Mouse (Mus musculus): ENCODE results near the gene Mapt. TPM values are rescaled to one million over a fixed set of nuclear protein-coding genes. Genes with fewer than 3 reads are reported as not detected.
A peak's percentile ranks its signal among the peaks of the same experiment; 100 is the strongest.
"Not testable (repeated sequence)": the region's sequence is repeated elsewhere in the genome, so short reads cannot be mapped to it uniquely, and the experiment has no call there.

The Mapt gene
- total and polyA plus RNA-seq, 3 experiments = 30.1 to 91.6 (median 77.9) TPM

- no peaks in the 10 kb centered on the region for H3K36me3 ChIP-seq (ENCODE audit: control insufficient read depth, insufficient read depth, low read length)
- no peak overlapping the region for H3K4me3 ChIP-seq
- no peaks in the 10 kb centered on the region for H3K79me2 ChIP-seq (replicated peaks; ENCODE audit: control insufficient read depth, insufficient read depth, low read length)
- no peak overlapping the region for H3K9ac ChIP-seq (ENCODE audit: low read depth, low read length)
- intact Hi-C loops (cut with DNase I) = loop anchor here (1.0 to 10.0 kb wide), 2 partner anchors 13 to 200 kb away; no protein-coding TSS in a partner anchor
- 52% methylated on average over 6 of the region's 6 CpGs for WGBS
- TF ChIP-seq POLR2A (IDR thresholded peaks at IDR 0.05; ENCODE audit: insufficient read depth, low read depth, low read length) = no peak
- TF ChIP-seq EP300 (IDR thresholded peaks at IDR 0.05; ENCODE audit: insufficient read depth, low read depth, low read length) = no peak
- TF ChIP-seq CTCF (IDR thresholded peaks at IDR 0.05) = no peak
- H3K27me3 ChIP-seq (ENCODE audit: control insufficient read depth, insufficient read depth, low read length) = peaks cover 4% of the 10 kb centered on the region; the same call in 1 of the 2 replicates
- no peak overlapping the region for H3K27ac ChIP-seq
- H3K4me1 ChIP-seq (ENCODE audit: control insufficient read depth, insufficient read depth, low read length) = peaks cover 7% of the 10 kb centered on the region; the same call in 1 of the 2 replicates
- DNase-seq = no peak
Measured at GRCm38 (mm10) chr11:104234680-104235079, 3.5 kb downstream of the Mapt start.

DNA sequence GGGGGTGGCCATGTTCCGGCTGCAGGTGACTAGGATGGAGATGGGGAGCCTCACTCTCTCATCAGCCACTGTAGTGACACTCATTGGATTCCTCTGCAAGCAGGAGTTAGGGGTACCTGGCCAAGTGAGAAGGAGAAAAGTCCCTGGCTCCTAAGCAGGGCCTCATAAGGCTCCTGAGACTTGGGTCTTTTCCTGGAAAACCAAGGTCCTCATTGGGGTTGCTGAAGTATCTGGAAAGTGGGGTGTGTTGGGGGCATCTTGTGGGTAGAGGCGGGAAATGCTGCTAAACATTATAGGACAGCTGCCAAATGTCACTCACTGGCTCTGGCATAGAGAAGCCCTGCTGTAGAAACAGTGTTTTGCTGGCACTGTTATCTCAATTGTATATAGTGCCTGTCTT, 4.7 kb downstream of the Mapt start:
- H3K9ac ChIP-seq (ENCODE audit: low read depth, low read length) = no peak overlapping the region
- H3K36me3 ChIP-seq (ENCODE audit: control insufficient read depth, insufficient read depth, low read length) = no peaks in the 10 kb centered on the region
- TF ChIP-seq POLR2A (IDR thresholded peaks at IDR 0.05; ENCODE audit: insufficient read depth, low read depth, low read length) = no peak
- TF ChIP-seq CTCF (IDR thresholded peaks at IDR 0.05) = no peak
- no peak for TF ChIP-seq EP300 (IDR thresholded peaks at IDR 0.05; ENCODE audit: insufficient read depth, low read depth, low read length)
- DNase-seq = no peak
- H3K4me3 ChIP-seq = no peak overlapping the region
- H3K27me3 ChIP-seq (ENCODE audit: control insufficient read depth, insufficient read depth, low read length) = peaks cover 4% of the 10 kb centered on the region; the same call in 1 of the 2 replicates
- no peaks in the 10 kb centered on the region for H3K79me2 ChIP-seq (replicated peaks; ENCODE audit: control insufficient read depth, insufficient read depth, low read length)
- intact Hi-C loops (cut with DNase I) = loop anchor here (10.0 kb wide), 1 partner anchor 199 kb away; no protein-coding TSS in a partner anchor
- WGBS = 81% methylated on average over 2 of the region's 2 CpGs
- no peak overlapping the region for H3K27ac ChIP-seq
- peaks cover 7% of the 10 kb centered on the region; the same call in 1 of the 2 replicates for H3K4me1 ChIP-seq (ENCODE audit: control insufficient read depth, insufficient read depth, low read length)

GRCm38 (mm10) chr11:104237226-104237625, 6.0 kb downstream of the Mapt start:
- Histone ChIP-seq H3K27ac (peak overlapping the region; percentile 74), H3K27me3 (ENCODE audit: control insufficient read depth, insufficient read depth, low read length) (peaks cover 3% of the 10 kb centered on the region; the same call in 1 of the 2 replicates)
- WGBS = 53% methylated on average over 7 of the region's 7 CpGs

GRCm38 (mm10) chr11:104237958-104238747, 7.0 kb downstream of the Mapt start:
- peak overlapping the region; percentile 74 for H3K27ac ChIP-seq
- WGBS = 34% methylated on average over 13 of the region's 13 CpGs
- no peak overlapping the region for H3K4me3 ChIP-seq
- H3K4me1 ChIP-seq (ENCODE audit: control insufficient read depth, insufficient read depth, low read length) = peaks cover 5% of the 10 kb centered on the region; the same call in 1 of the 2 replicates
- TF ChIP-seq POLR2A (IDR thresholded peaks at IDR 0.05; ENCODE audit: insufficient read depth, low read depth, low read length) (no peak), EP300 (IDR thresholded peaks at IDR 0.05; ENCODE audit: insufficient read depth, low read depth, low read length) (no peak), CTCF (IDR thresholded peaks at IDR 0.05) (no peak)
- intact Hi-C loops (cut with DNase I) = loop anchor here (10.0 kb wide), 1 partner anchor 197 kb away; no protein-coding TSS in a partner anchor
- peaks cover 2% of the 10 kb centered on the region; the same call in 1 of the 2 replicates for H3K79me2 ChIP-seq (replicated peaks; ENCODE audit: control insufficient read depth, insufficient read depth, low read length)
- no peak for DNase-seq
- no peak overlapping the region for H3K9ac ChIP-seq (ENCODE audit: low read depth, low read length)
- H3K27me3 ChIP-seq (ENCODE audit: control insufficient read depth, insufficient read depth, low read length) = no peaks in the 10 kb centered on the region
- no peaks in the 10 kb centered on the region for H3K36me3 ChIP-seq (ENCODE audit: control insufficient read depth, insufficient read depth, low read length)

More at GRCm38 (mm10) chr11:104237226-104237625, 6.0 kb downstream of the Mapt start:
- peaks cover 7% of the 10 kb centered on the region; the same call in 1 of the 2 replicates for H3K4me1 ChIP-seq (ENCODE audit: control insufficient read depth, insufficient read depth, low read length)
- H3K36me3 ChIP-seq (ENCODE audit: control insufficient read depth, insufficient read depth, low read length) = no peaks in the 10 kb centered on the region
- 0 out of 2 replicates have a peak overlapping the region, but pooled peaks have one; percentile 2 for H3K9ac ChIP-seq (ENCODE audit: low read depth, low read length)
- H3K79me2 ChIP-seq (replicated peaks; ENCODE audit: control insufficient read depth, insufficient read depth, low read length) = no peaks in the 10 kb centered on the region
- peak; percentile 69 to 80 for DNase-seq
- 0 out of 2 replicates have a peak, but pooled peaks have one; percentile 19 for TF ChIP-seq POLR2A (IDR thresholded peaks at IDR 0.05; ENCODE audit: insufficient read depth, low read depth, low read length)
- TF ChIP-seq CTCF (IDR thresholded peaks at IDR 0.05) = peak; percentile 58
- peak; percentile 32; the same call in 1 of the 2 replicates for TF ChIP-seq EP300 (IDR thresholded peaks at IDR 0.05; ENCODE audit: insufficient read depth, low read depth, low read length)
- intact Hi-C loops (cut with DNase I) = loop anchor here (10.0 kb wide), 1 partner anchor 198 kb away; no protein-coding TSS in a partner anchor
- no peak overlapping the region for H3K4me3 ChIP-seq

- H3K36me3 ChIP-seq (ENCODE audit: control insufficient read depth, insufficient read depth, low read length); DNase-seq; intact Hi-C loops (cut with DNase I); H3K4me3 ChIP-seq; H3K9ac ChIP-seq (ENCODE audit: low read depth, low read length); H3K27ac ChIP-seq; H3K27me3 ChIP-seq (ENCODE audit: control insufficient read depth, insufficient read depth, low read length); H3K4me1 ChIP-seq (ENCODE audit: control insufficient read depth, insufficient read depth, low read length); H3K79me2 ChIP-seq (replicated peaks; ENCODE audit: control insufficient read depth, insufficient read depth, low read length): not testable (repeated sequence)
- WGBS = 80% methylated on average over 6 of the region's 6 CpGs
Measured at GRCm38 (mm10) chr11:104245478-104245877, 14.3 kb downstream of the Mapt start.
